Mouse (Mus musculus) layer of hippocampus, postnatal 10 days (tissue): ENCODE measurements around the gene Fosl1. TPM values are rescaled to one million over a fixed set of nuclear protein-coding genes. Genes with fewer than 3 reads are reported as not detected.
A peak's percentile ranks its signal among the peaks of the same experiment; 100 is the strongest.
"Not testable (repeated sequence)": the region's sequence is repeated elsewhere in the genome, so short reads cannot be mapped to it uniquely, and the experiment has no call there.

ENCODE experiments used
- DNase-seq, 2 experiments: peaks; one replicate each; pipeline ENCODE4 v3.0.0; 2021; ENCODE audit warnings: low spot score in 2 of 2
- total RNA-seq, 2 experiments: library from RNA; stranded (reverse); gene quantifications; 2 replicates each; pipeline ENCODE4 v1.2.3; 2021

Gene Fosl1
- total RNA-seq, 2 experiments from 2014 or later = not detected

GRCm38 (mm10) chr19:5480016-5480415 lies 32.7 kb downstream of the Fosl1 start:
- no peak for DNase-seq

GRCm38 (mm10) chr19:5481398-5481797 lies 34.1 kb downstream of the Fosl1 start:
- no peak for DNase-seq

- no peak for DNase-seq
Measured at GRCm38 (mm10) chr19:5483386-5484359, 36.3 kb downstream of the Fosl1 start.

- DNase-seq = no peak
Measured at GRCm38 (mm10) chr19:5484496-5484895, 37.1 kb downstream of the Fosl1 start.

GRCm38 (mm10) chr19:5485371-5485770 lies 38.0 kb downstream of the Fosl1 start:
- no peak for DNase-seq

- DNase-seq = no peak
Measured at GRCm38 (mm10) chr19:5485821-5486220, 38.5 kb downstream of the Fosl1 start.

- no peak for DNase-seq
Measured at GRCm38 (mm10) chr19:5486286-5486685, 38.9 kb downstream of the Fosl1 start.

- DNase-seq = no peak
Measured at GRCm38 (mm10) chr19:5486771-5487170, 39.4 kb downstream of the Fosl1 start.

GRCm38 (mm10) chr19:5487768-5488550 lies 40.6 kb downstream of the Fosl1 start, which contains the start of gene Mus81:
TSS of gene Mus81 (minus strand) at chr19:5488402.
- DNase-seq = peak; percentile 94 to 97

- DNase-seq = peak; percentile 95 to 97
Measured at GRCm38 (mm10) chr19:5488878-5489571, 41.7 kb downstream of the Fosl1 start.

GRCm38 (mm10) chr19:5489721-5490120 lies 42.4 kb downstream of the Fosl1 start:
- not testable (repeated sequence) for DNase-seq

GRCm38 (mm10) chr19:5490313-5490897 lies 43.1 kb downstream of the Fosl1 start, which contains the start of gene Cfl1:
TSS of gene Cfl1 (plus strand) at chr19:5490455.
- peak; percentile 89 to 94 for DNase-seq

GRCm38 (mm10) chr19:5490898-5491708 lies 43.8 kb downstream of the Fosl1 start:
- DNase-seq = peak; percentile 79 to 81

GRCm38 (mm10) chr19:5492641-5493040 lies 45.3 kb downstream of the Fosl1 start:
- DNase-seq = no peak

- DNase-seq = not testable (repeated sequence)
Measured at GRCm38 (mm10) chr19:5493301-5493721, 46.0 kb downstream of the Fosl1 start.

GRCm38 (mm10) chr19:5494314-5494713 lies 47.0 kb downstream of the Fosl1 start:
- DNase-seq = no peak

GRCm38 (mm10) chr19:5495353-5496051 lies 48.2 kb downstream of the Fosl1 start:
- DNase-seq = no peak

- DNase-seq = no peak
Measured at GRCm38 (mm10) chr19:5496052-5496370, 48.7 kb downstream of the Fosl1 start.

GRCm38 (mm10) chr19:5500330-5500875 lies 53.1 kb downstream of the Fosl1 start:
- DNase-seq = no peak
